Mouse (Mus musculus): ENCODE data around the gene Gcc2. TPM values are rescaled to one million over a fixed set of nuclear protein-coding genes. Genes with fewer than 3 reads are reported as not detected.
"Not testable (repeated sequence)": the region's sequence is repeated elsewhere in the genome, so short reads cannot be mapped to it uniquely, and the experiment has no call there.

The Gcc2 gene
- polyA plus RNA-seq, 1 experiment from 2014 or later = 46.6 TPM

GRCm38 (mm10) chr10:58214934-58215333 is 40.4 kb upstream of the Gcc2 start:
- ATAC-seq (ENCODE audit: insufficient number of reproducible peaks, low FRiP score, low TSS enrichment, low read depth) (no peak), DNase-seq (ENCODE audit: low spot score) (no peak)
- Histone ChIP-seq H3K36me3 (ENCODE audit: control insufficient read depth, insufficient read depth, low read length) (no peaks in the 10 kb centered on the region), H3K4me2 (ENCODE audit: low read depth, severe bottlenecking) (no peak overlapping the region), H3K27me3 (ENCODE audit: control insufficient read depth, insufficient read depth, low read length) (no peaks in the 10 kb centered on the region), H3K9ac (ENCODE audit: low read length) (no peak overlapping the region), H3K4me3 (ENCODE audit: low read depth, low read length) (no peak overlapping the region), H3K9me3 (ENCODE audit: control insufficient read depth, low read length) (peaks cover 6% of the 10 kb centered on the region; the same call in 1 of the 2 replicates), H3K27ac (replicated peaks; ENCODE audit: low read depth, low read length) (no peak overlapping the region), H3K4me1 (ENCODE audit: control insufficient read depth, insufficient read depth, low read length) (no peaks in the 10 kb centered on the region)
- 81% methylated on average over 5 of the region's 5 CpGs for WGBS

- no peak for ATAC-seq (ENCODE audit: insufficient number of reproducible peaks, low FRiP score, low TSS enrichment, low read depth)
Observed at GRCm38 (mm10) chr10:58215353-58215752, 39.9 kb upstream of the Gcc2 start.

DNA sequence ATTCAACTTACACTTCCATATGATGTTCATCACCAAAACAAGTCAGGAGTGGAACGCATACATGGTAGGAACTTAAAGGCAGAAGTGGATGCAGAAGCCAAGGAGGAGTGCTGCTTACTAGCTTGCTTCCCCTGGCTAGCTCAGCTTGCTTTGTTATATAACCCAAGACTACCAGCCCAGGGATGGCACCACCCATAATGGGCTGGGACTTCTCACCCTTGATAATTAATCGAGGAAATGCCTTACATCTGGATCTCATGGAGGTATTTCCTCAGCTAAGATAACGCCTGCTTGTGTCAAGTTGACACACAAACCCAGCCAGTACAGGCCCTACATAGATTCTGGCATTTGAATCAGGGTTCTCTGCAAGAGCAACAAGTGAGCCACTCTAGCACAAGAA is 37.9 kb upstream of the Gcc2 start:
- ATAC-seq (ENCODE audit: insufficient number of reproducible peaks, low FRiP score, low TSS enrichment, low read depth) (no peak), DNase-seq (ENCODE audit: low spot score) (no peak)
- H3K27ac ChIP-seq (replicated peaks; ENCODE audit: low read depth, low read length) = no peak overlapping the region
- peaks cover 3% of the 10 kb centered on the region; the same call in 1 of the 2 replicates for H3K9me3 ChIP-seq (ENCODE audit: control insufficient read depth, low read length)
- WGBS = 80% methylated on average over 3 of the region's 3 CpGs
- no peaks in the 10 kb centered on the region for H3K36me3 ChIP-seq (ENCODE audit: control insufficient read depth, insufficient read depth, low read length)
- no peaks in the 10 kb centered on the region for H3K27me3 ChIP-seq (ENCODE audit: control insufficient read depth, insufficient read depth, low read length)
- H3K4me3 ChIP-seq (ENCODE audit: low read depth, low read length) = no peak overlapping the region
- H3K4me2 ChIP-seq (ENCODE audit: low read depth, severe bottlenecking) = no peak overlapping the region
- no peaks in the 10 kb centered on the region for H3K4me1 ChIP-seq (ENCODE audit: control insufficient read depth, insufficient read depth, low read length)
- no peak overlapping the region for H3K9ac ChIP-seq (ENCODE audit: low read length)

More at GRCm38 (mm10) chr10:58215353-58215752, 39.9 kb upstream of the Gcc2 start:
- H3K27me3 ChIP-seq (ENCODE audit: control insufficient read depth, insufficient read depth, low read length) = no peaks in the 10 kb centered on the region
- no peaks in the 10 kb centered on the region for H3K36me3 ChIP-seq (ENCODE audit: control insufficient read depth, insufficient read depth, low read length)
- 88% methylated on average over 1 of the region's 1 CpGs for WGBS
- no peak overlapping the region for H3K27ac ChIP-seq (replicated peaks; ENCODE audit: low read depth, low read length)
- H3K9ac ChIP-seq (ENCODE audit: low read length) = no peak overlapping the region
- H3K4me2 ChIP-seq (ENCODE audit: low read depth, severe bottlenecking) = no peak overlapping the region
- H3K9me3 ChIP-seq (ENCODE audit: control insufficient read depth, low read length) = peaks cover 6% of the 10 kb centered on the region; the same call in 1 of the 2 replicates
- H3K4me1 ChIP-seq (ENCODE audit: control insufficient read depth, insufficient read depth, low read length) = no peaks in the 10 kb centered on the region
- H3K4me3 ChIP-seq (ENCODE audit: low read depth, low read length) = no peak overlapping the region
- no peak for DNase-seq (ENCODE audit: low spot score)

- no peak overlapping the region for H3K4me2 ChIP-seq (ENCODE audit: low read depth, severe bottlenecking)
- H3K27me3 ChIP-seq (ENCODE audit: control insufficient read depth, insufficient read depth, low read length) = no peaks in the 10 kb centered on the region
- no peak overlapping the region for H3K9ac ChIP-seq (ENCODE audit: low read length)
- no peak overlapping the region for H3K4me3 ChIP-seq (ENCODE audit: low read depth, low read length)
- DNase-seq (ENCODE audit: low spot score) (no peak), ATAC-seq (ENCODE audit: insufficient number of reproducible peaks, low FRiP score, low TSS enrichment, low read depth) (no peak)
- H3K9me3 ChIP-seq (ENCODE audit: control insufficient read depth, low read length) = no peaks in the 10 kb centered on the region
- H3K27ac ChIP-seq (replicated peaks; ENCODE audit: low read depth, low read length) = no peak overlapping the region
- WGBS = 85% methylated on average over 6 of the region's 6 CpGs
- H3K36me3 ChIP-seq (ENCODE audit: control insufficient read depth, insufficient read depth, low read length) = no peaks in the 10 kb centered on the region
- H3K4me1 ChIP-seq (ENCODE audit: control insufficient read depth, insufficient read depth, low read length) = no peaks in the 10 kb centered on the region
Observed at GRCm38 (mm10) chr10:58220726-58221125, 34.6 kb upstream of the Gcc2 start.

DNA sequence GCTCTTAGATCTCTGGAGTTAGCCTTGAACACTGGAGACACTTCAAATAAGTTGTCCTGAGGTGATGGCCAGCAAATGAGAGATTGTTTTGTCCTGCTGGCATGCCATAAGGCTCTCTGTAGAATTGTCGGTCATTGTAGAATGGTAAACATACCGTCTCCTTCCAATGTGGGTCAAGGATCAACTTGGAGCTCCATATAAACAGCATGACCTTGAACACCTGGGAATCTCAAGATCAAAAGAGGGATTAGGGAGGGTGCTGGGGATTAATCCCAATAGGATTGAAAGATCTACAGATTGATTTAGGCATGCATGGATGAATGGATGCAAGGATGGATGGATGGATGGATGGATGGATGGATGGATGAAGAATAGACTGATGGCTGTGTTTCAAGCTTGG is 33.7 kb upstream of the Gcc2 start:
- H3K4me2 ChIP-seq (ENCODE audit: low read depth, severe bottlenecking); ATAC-seq (ENCODE audit: insufficient number of reproducible peaks, low FRiP score, low TSS enrichment, low read depth); DNase-seq (ENCODE audit: low spot score); H3K27ac ChIP-seq (replicated peaks; ENCODE audit: low read depth, low read length); H3K9me3 ChIP-seq (ENCODE audit: control insufficient read depth, low read length); H3K9ac ChIP-seq (ENCODE audit: low read length); H3K27me3 ChIP-seq (ENCODE audit: control insufficient read depth, insufficient read depth, low read length); H3K36me3 ChIP-seq (ENCODE audit: control insufficient read depth, insufficient read depth, low read length); H3K4me1 ChIP-seq (ENCODE audit: control insufficient read depth, insufficient read depth, low read length); H3K4me3 ChIP-seq (ENCODE audit: low read depth, low read length): not testable (repeated sequence)
- 98% methylated on average over 2 of the region's 2 CpGs for WGBS

GRCm38 (mm10) chr10:58223161-58223560 is 32.1 kb upstream of the Gcc2 start:
- H3K36me3 ChIP-seq (ENCODE audit: control insufficient read depth, insufficient read depth, low read length); H3K4me3 ChIP-seq (ENCODE audit: low read depth, low read length); H3K4me2 ChIP-seq (ENCODE audit: low read depth, severe bottlenecking); ATAC-seq (ENCODE audit: insufficient number of reproducible peaks, low FRiP score, low TSS enrichment, low read depth); DNase-seq (ENCODE audit: low spot score); H3K9ac ChIP-seq (ENCODE audit: low read length); H3K9me3 ChIP-seq (ENCODE audit: control insufficient read depth, low read length); H3K27me3 ChIP-seq (ENCODE audit: control insufficient read depth, insufficient read depth, low read length); H3K4me1 ChIP-seq (ENCODE audit: control insufficient read depth, insufficient read depth, low read length); H3K27ac ChIP-seq (replicated peaks; ENCODE audit: low read depth, low read length): not testable (repeated sequence)
- 86% methylated on average over 3 of the region's 6 CpGs for WGBS

DNA sequence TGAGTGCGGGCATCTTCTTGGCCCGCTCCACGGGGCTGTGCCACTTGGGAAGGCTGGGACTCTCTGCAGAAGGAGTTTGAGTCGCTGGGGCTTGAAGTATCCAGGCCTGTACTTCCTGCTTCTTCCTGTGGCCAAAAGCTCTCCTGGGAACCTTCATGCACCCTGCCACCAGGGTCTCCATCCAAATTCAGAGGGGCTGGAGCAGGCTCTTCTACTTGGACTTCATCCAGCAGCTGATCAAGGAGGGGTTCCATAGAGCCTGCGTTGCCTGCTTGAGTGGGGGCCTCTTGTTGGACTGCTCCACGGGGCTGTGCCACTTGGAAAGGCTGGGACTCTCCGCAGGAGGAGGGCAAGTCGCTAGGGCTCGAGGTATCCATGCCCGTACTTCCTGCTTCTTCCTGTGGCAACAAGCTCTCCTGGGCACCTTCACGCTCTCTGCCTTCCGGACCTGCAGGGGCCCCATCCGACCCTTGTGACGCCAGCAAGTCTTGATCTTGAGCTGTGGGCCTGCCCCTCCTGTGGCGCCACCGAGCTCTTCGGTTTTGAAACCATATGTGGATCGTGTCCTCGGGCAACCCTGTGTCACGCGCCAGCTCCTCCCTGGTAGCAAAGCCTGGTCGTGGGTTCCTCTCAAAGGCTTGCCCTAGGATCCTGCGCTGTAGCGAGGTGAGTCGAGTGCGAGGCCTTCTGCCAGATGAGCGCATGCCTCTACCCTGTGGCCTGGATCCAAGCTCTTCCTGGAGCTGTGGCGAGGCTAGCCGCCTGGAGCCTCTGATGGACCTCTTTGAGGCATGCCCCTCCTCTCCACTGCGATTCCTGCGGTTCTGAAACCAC is 31.1 kb upstream of the Gcc2 start:
- WGBS = 82% methylated on average over 25 of the region's 31 CpGs
- not testable (repeated sequence) for H3K4me1 ChIP-seq (ENCODE audit: control insufficient read depth, insufficient read depth, low read length); H3K9me3 ChIP-seq (ENCODE audit: control insufficient read depth, low read length); H3K4me2 ChIP-seq (ENCODE audit: low read depth, severe bottlenecking); H3K4me3 ChIP-seq (ENCODE audit: low read depth, low read length); H3K27me3 ChIP-seq (ENCODE audit: control insufficient read depth, insufficient read depth, low read length); ATAC-seq (ENCODE audit: insufficient number of reproducible peaks, low FRiP score, low TSS enrichment, low read depth); H3K9ac ChIP-seq (ENCODE audit: low read length); H3K27ac ChIP-seq (replicated peaks; ENCODE audit: low read depth, low read length); H3K36me3 ChIP-seq (ENCODE audit: control insufficient read depth, insufficient read depth, low read length)
- peak; percentile 64 for DNase-seq (ENCODE audit: low spot score)

GRCm38 (mm10) chr10:58224827-58225785 is 30.2 kb upstream of the Gcc2 start, which contains the start of gene AW822073:
TSS of gene AW822073 (minus strand) at chr10:58224930.
- H3K9ac ChIP-seq (ENCODE audit: low read length); H3K36me3 ChIP-seq (ENCODE audit: control insufficient read depth, insufficient read depth, low read length); H3K4me1 ChIP-seq (ENCODE audit: control insufficient read depth, insufficient read depth, low read length); ATAC-seq (ENCODE audit: insufficient number of reproducible peaks, low FRiP score, low TSS enrichment, low read depth); H3K4me2 ChIP-seq (ENCODE audit: low read depth, severe bottlenecking); H3K27ac ChIP-seq (replicated peaks; ENCODE audit: low read depth, low read length); H3K4me3 ChIP-seq (ENCODE audit: low read depth, low read length); H3K27me3 ChIP-seq (ENCODE audit: control insufficient read depth, insufficient read depth, low read length); H3K9me3 ChIP-seq (ENCODE audit: control insufficient read depth, low read length): not testable (repeated sequence)
- 87% methylated on average over 16 of the region's 18 CpGs for WGBS
- peak; percentile 52 for DNase-seq (ENCODE audit: low spot score)

Data from limb, embryonic 11.5 days (tissue).